Mouse (Mus musculus) ES-Bruce4 (cell line): ENCODE measurements around the gene Platr17.

ENCODE experiments used
- CTCF ChIP-seq: IDR thresholded peaks from one replicate; pipeline ENCODE4 v1.8.1; 2011; ENCODE audit warnings: low read depth, low read length
- EP300 ChIP-seq: IDR thresholded peaks from 2 replicates; pipeline ENCODE4 v1.6.1; 2011; ENCODE audit warnings: low read depth, low read length; ENCODE audit not compliant: insufficient read depth
- POLR2A ChIP-seq: IDR thresholded peaks from one replicate; pipeline ENCODE4 v1.8.1; 2011; ENCODE audit warnings: low read length; ENCODE audit not compliant: insufficient read depth

- no peak for TF ChIP-seq CTCF
- no peak for TF ChIP-seq POLR2A
- TF ChIP-seq EP300: no peak
Measured at GRCm38 (mm10) chr17:33936993-33937392, 32.1 kb downstream of the Platr17 start.
